Mouse (Mus musculus): ENCODE data around the gene Gm21985. TPM values are rescaled to one million over a fixed set of nuclear protein-coding genes. Genes with fewer than 3 reads are reported as not detected.

Gm21985 gene
- polyA plus RNA-seq (2015; fragmentation: Nextera tagmentation; extraction: Ambion mirVana) = not detected in 2 replicates

GRCm38 (mm10) chr2:112266242-112266592 lies at the start of gene Gm21985:
Gene Gm21985, plus strand, starts transcription at chr2:112266314.

GRCm38 (mm10) chr2:112239212-112239934 lies 26.7 kb upstream of the Gm21985 start, which contains the start of gene Lpcat4:
Gene Lpcat4, plus strand, starts transcription at chr2:112239468.

DNA sequence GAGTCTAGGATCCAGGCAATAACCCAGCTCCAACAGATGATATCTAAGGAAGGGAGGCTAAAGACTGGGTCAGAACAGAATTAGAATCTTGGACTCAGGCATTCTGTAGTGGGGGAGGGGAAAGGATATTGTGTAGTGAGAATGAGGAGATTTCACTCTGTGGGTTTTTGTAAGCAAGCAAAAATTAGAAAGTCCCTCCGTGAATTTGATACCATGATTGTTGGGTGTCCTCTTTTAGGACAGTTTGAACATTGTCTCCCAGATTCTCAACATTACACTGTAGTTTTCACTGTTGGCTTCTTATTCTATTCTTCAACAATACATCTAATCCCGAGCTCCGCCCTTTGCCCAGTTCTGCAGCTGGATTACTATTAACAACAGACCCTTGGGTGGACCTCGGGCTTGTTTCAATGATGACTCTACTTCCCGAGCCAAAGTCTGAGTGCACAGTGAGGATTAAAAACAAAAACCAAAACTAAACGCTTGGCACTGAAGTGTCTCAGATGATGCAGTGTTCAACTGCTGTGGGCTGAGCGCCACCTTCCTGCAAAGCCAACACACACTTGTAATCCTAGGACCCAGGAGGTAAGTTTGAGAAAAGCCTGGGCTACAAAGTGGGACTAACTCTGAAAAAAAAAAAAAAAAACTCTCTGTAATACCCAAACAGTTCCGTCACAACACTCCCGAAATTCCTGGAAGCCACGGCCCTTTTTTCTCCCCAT lies 6.7 kb upstream of the Gm21985 start, which contains the start of gene Nutm1:
Nutm1 (minus strand) TSS at position 51 of the 722 bp plus-strand sequence.

GRCm38 (mm10) chr2:112261748-112262653 lies 4.1 kb upstream of the Gm21985 start, which contains the start of gene Nop10:
Gene Nop10, plus strand, starts transcription at chr2:112261926.

GRCm38 (mm10) chr2:112265448-112266241 lies 469 bp upstream of the Gm21985 start, which contains the start of gene Slc12a6:
Gene Slc12a6, plus strand, starts transcription at chr2:112265825.

DNA sequence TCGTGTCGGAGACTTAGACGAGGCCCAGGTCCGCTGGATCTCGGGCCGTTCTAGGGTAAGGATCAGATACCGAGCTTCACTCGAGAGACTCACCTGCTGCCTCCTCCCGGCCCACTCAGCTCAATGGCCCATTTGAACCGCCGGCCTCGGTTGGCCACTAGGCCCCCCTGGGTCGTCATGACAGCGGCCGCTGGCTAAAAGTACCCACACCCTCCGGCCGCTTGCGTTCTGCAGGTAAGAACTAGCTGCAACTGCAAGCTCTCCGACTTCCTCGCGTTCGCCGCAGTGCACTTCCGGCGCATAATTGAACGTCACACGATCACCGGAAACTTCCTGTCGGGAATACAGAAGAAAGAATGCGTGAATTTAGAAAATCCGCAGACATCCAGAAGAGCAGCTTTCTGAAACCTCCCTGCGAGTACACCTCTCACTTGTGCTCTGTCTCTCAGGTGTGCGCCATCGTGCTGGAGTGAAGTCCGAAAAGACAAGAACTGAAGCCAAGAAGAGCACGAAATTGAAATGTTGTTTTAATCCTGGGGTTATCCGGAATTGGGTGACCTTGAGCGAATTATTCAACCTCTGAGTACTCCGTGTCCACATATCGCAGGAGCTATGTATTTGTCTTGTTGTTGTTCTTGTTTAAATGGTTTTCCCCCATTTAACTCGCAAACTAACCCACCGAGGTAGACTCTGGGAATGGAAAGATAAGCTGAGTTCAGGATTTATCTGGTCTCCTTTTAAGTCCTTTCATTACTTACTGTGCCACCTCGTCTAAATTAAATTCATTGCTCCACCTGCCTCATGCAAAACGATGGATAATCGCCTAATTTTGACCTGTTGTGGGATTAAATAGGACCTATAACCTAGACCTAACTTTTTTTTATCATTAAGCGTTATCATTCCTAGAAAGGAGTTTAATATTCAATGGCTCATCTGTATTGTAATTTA lies 101.9 kb downstream of the Gm21985 start, which contains the start of gene Emc4:
Emc4 (minus strand) TSS at position 302 of the 948 bp plus-strand sequence.

DNA sequence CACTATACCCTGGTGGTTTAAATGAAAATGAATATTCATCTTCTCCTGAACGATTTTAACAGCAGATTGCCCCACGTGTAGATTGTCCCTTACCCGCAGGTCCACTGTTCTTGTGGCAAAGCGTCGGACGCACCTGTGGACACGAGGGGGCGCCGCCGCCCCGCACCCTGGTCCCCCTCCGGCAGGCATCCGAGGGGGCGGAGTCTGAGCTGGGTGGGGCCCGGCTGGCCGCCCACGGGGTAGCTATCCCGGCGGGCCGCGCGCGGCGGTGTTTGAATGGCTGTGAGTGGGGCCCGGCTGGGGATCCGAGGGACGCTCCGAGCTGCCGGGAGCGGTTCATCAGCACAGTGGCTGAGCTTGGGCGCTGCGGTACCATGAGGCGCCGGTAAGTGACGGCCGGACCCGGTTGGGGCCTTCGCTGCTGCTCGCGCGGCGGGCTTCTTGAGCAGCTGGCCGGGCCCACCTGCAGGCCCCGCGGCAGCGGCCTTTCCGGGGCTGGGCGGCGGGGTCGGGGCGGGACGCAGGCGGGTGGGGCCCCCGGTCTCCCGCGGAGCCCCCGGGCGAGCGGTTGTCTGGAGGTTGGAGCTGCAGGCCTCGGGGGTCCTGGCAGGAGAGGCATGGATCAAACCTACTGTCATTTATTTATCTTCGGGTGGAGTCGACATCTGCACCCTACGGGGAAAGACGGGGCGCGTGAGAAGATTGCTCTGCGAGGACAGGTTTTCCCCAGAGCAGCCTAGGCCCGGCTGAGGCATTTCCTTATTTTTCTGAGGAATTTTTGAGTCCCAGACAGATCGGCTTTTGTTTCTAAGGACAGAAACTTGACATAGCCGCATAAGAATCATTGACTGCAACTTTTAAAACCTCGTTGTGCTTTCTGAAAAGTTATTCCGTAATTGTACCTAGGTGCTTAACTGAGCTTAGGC lies 113.1 kb downstream of the Gm21985 start, which contains the start of gene Katnbl1:
Katnbl1 (plus strand) TSS at position 239 of the 926 bp plus-strand sequence.

DNA sequence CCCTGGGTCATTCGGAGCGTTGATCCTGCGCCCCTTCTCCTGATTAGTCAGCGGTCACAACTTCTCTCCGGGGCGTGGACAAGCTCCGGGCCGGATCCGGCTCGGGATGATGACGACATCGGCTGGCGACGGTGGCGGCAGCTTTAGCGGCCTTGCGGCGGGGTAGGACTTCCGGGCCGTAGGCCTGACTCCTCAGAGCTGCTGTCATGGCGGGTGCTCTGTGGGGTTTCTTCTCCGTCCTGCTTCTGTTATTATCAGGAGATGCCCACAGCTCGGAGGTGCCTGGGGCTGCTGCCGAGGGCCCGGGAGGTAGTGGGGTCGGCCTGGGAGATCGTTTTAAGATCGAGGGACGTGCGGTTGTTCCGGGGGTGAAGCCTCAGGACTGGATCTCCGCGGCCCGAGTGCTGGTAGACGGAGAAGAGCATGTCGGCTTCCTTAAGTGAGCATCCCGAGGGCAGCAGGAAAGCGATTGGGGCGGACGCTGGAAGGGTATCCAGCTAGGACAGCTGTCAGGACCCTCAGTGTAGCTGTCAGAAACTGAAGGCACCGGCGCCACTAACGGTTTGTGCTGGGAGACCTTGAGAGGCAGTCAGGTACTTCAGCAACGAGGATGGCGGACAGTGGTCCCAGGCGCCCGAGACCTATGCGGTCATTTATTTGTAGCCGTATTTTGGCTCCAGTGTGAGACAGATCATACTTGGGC lies 188.9 kb downstream of the Gm21985 start, which contains the start of gene Emc7:
Emc7 (plus strand) TSS at position 136 of the 703 bp plus-strand sequence.

Other genes starting within 250 kb of the Gm21985 start
- gene Olfr1311, start 241.9 kb upstream of the Gm21985 start, polyA plus RNA-seq (2015; fragmentation: Nextera tagmentation; extraction: Ambion mirVana) = not detected in 2 replicates
- gene Olfr1312, start 216.1 kb upstream of the Gm21985 start, polyA plus RNA-seq (2015; fragmentation: Nextera tagmentation; extraction: Ambion mirVana) = not detected in 2 replicates
- gene Olfr1313, start 188.5 kb upstream of the Gm21985 start, polyA plus RNA-seq (2015; fragmentation: Nextera tagmentation; extraction: Ambion mirVana) = not detected in 2 replicates
- not detected in 2 replicates for gene Olfr1314, start 169.5 kb upstream of the Gm21985 start, polyA plus RNA-seq (2015; fragmentation: Nextera tagmentation; extraction: Ambion mirVana)
- gene Olfr1315-ps1, start 150.9 kb upstream of the Gm21985 start, polyA plus RNA-seq (2015; fragmentation: Nextera tagmentation; extraction: Ambion mirVana) = not detected in 2 replicates
- gene Olfr1316, start 131.3 kb upstream of the Gm21985 start, polyA plus RNA-seq (2015; fragmentation: Nextera tagmentation; extraction: Ambion mirVana) = not detected in 2 replicates
- not detected in 2 replicates for gene Olfr1317, start 126.0 kb upstream of the Gm21985 start, polyA plus RNA-seq (2015; fragmentation: Nextera tagmentation; extraction: Ambion mirVana)
- gene Olfr1318, start 112.1 kb upstream of the Gm21985 start, polyA plus RNA-seq (2015; fragmentation: Nextera tagmentation; extraction: Ambion mirVana) = 0.04 TPM in 1 of 2 replicates, not detected in the other
- 30.5 and 31.2 TPM in 2 replicates for gene Lpcat4, start 26.8 kb upstream of the Gm21985 start, polyA plus RNA-seq (2015; fragmentation: Nextera tagmentation; extraction: Ambion mirVana)
- gene Nutm1, start 7.0 kb upstream of the Gm21985 start, polyA plus RNA-seq (2015; fragmentation: Nextera tagmentation; extraction: Ambion mirVana) = 0.06 and 0.10 TPM in 2 replicates
- gene Nop10, start 4.4 kb upstream of the Gm21985 start, polyA plus RNA-seq (2015; fragmentation: Nextera tagmentation; extraction: Ambion mirVana) = 192 and 212 TPM in 2 replicates
- gene Slc12a6, start 489 bp upstream of the Gm21985 start, polyA plus RNA-seq (2015; fragmentation: Nextera tagmentation; extraction: Ambion mirVana) = 12.4 and 14.3 TPM in 2 replicates
- 283 and 285 TPM in 2 replicates for gene Emc4, start 101.7 kb downstream of the Gm21985 start, polyA plus RNA-seq (2015; fragmentation: Nextera tagmentation; extraction: Ambion mirVana)
- 21.4 and 22.9 TPM in 2 replicates for gene Katnbl1, start 112.9 kb downstream of the Gm21985 start, polyA plus RNA-seq (2015; fragmentation: Nextera tagmentation; extraction: Ambion mirVana)
- 39.1 and 42.8 TPM in 2 replicates for gene Emc7, start 188.7 kb downstream of the Gm21985 start, polyA plus RNA-seq (2015; fragmentation: Nextera tagmentation; extraction: Ambion mirVana)
- 2.1 and 2.3 TPM in 2 replicates for gene Chrm5, start 214.5 kb downstream of the Gm21985 start, polyA plus RNA-seq (2015; fragmentation: Nextera tagmentation; extraction: Ambion mirVana)
- gene Aven, start 226.7 kb downstream of the Gm21985 start, polyA plus RNA-seq (2015; fragmentation: Nextera tagmentation; extraction: Ambion mirVana) = 4.8 and 5.2 TPM in 2 replicates